Mouse (Mus musculus) hindbrain, embryonic 14.5 days (tissue): ENCODE measurements around the gene Nup54. TPM values are rescaled to one million over a fixed set of nuclear protein-coding genes. Genes with fewer than 3 reads are reported as not detected.

Experiments
- ATAC-seq: fragments of 200-750 bp; cut with Nextera tagmentation; 2 replicates; pipeline ENCODE4 v1.8.0; 2017; ENCODE audit warnings: moderate number of reproducible peaks, mild to moderate bottlenecking, moderate TSS enrichment, moderate library complexity; ENCODE audit not compliant: low FRiP score
- DNase-seq: peaks from one replicate; pipeline ENCODE4 v3.0.0-alpha.2; 2015; ENCODE audit warnings: low spot score
- H3K27ac ChIP-seq: fragments of 300-500 bp; sonication (generic); 2 replicates; pipeline ENCODE4 v1.5.1; 2014; ENCODE audit warnings: mild to moderate bottlenecking, moderate library complexity
- H3K27me3 ChIP-seq: fragments of 300-500 bp; sonication (generic); 2 replicates; pipeline ENCODE4 v1.6.1; 2014; ENCODE audit warnings: mild to moderate bottlenecking, low read length, mixed read lengths; ENCODE audit not compliant: control insufficient read depth, insufficient read depth
- H3K36me3 ChIP-seq: fragments of 300-500 bp; sonication (generic); replicated peaks from 2 replicates; pipeline ENCODE4 v1.6.1; 2014; ENCODE audit not compliant: control insufficient read depth, insufficient read depth
- H3K4me1 ChIP-seq: fragments of 300-500 bp; sonication (generic); replicated peaks from 2 replicates; pipeline ENCODE4 v1.6.1; 2014; ENCODE audit warnings: antibody characterized with exemption, low read length, mixed read lengths; ENCODE audit not compliant: control insufficient read depth, insufficient read depth
- H3K4me2 ChIP-seq: fragments of 300-500 bp; sonication (generic); replicated peaks from 2 replicates; pipeline ENCODE4 v1.6.1; 2014; ENCODE audit warnings: mild to moderate bottlenecking, moderate library complexity
- H3K4me3 ChIP-seq: fragments of 300-500 bp; sonication (generic); replicated peaks from 2 replicates; pipeline ENCODE4 v1.5.1; 2014; ENCODE audit warnings: mild to moderate bottlenecking, low read length
- H3K9ac ChIP-seq: fragments of 300-500 bp; sonication (generic); 2 replicates; pipeline ENCODE4 v1.6.1; 2014
- H3K9me3 ChIP-seq: fragments of 300-500 bp; sonication (generic); 2 replicates; pipeline ENCODE4 v1.6.1; 2016; ENCODE audit warnings: low read length; ENCODE audit not compliant: control insufficient read depth
- whole genome bisulfite sequencing: fragments of 180-500 bp; shearing (Covaris S2); extraction: QIAGEN DNeasy Blood & Tissue Kit; methylation state at CpG from one replicate; pipeline ENCODE4 v1.1.7; 2014; 5-methylcytosine and 5-hydroxymethylcytosine counted together
- polyA plus RNA-seq: library from polyadenylated mRNA; unstranded; fragments of >200 nt; fragmentation: Nextera tagmentation; extraction: Ambion mirVana; gene quantifications from 2 replicates; pipeline ENCODE4 v1.2.1, GENCODE M21; 2014

The Nup54 gene
- polyA plus RNA-seq, 1 experiment from 2014 or later = 51.5 TPM

DNA sequence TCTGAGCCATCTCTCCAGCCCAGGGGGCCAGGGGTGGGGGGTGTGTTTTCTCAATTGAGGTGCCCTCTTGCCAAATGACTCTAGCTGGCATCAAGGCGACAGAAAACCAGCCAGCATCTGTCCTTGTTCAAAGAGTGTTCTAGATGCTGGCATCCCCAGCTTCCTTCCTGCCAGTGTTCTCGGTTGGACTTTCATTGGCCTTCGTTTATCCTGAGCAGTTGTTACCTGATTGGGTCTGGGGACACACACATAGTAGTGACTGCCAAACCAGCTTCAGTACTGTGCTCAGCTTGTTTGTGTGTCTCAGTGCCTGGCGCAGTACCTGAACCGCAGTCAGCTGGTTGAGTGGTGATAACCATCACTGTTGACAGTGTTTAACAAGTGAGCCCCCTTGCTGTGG lies 48.9 kb downstream of the Nup54 start:
- H3K9me3 ChIP-seq = no peaks in the 10 kb centered on the region
- H3K36me3 ChIP-seq = no peaks in the 10 kb centered on the region
- no peaks in the 10 kb centered on the region for H3K27me3 ChIP-seq
- no peak overlapping the region for H3K27ac ChIP-seq
- WGBS = 93% methylated on average over 5 of the region's 5 CpGs
- ATAC-seq (no peak), DNase-seq (no peak)
- H3K4me2 ChIP-seq = no peak overlapping the region
- 0 out of 2 replicates have a peak, but pooled peaks cover 3% of the 10 kb centered on the region for H3K4me1 ChIP-seq
- no peak overlapping the region for H3K4me3 ChIP-seq
- H3K9ac ChIP-seq = no peak overlapping the region

DNA sequence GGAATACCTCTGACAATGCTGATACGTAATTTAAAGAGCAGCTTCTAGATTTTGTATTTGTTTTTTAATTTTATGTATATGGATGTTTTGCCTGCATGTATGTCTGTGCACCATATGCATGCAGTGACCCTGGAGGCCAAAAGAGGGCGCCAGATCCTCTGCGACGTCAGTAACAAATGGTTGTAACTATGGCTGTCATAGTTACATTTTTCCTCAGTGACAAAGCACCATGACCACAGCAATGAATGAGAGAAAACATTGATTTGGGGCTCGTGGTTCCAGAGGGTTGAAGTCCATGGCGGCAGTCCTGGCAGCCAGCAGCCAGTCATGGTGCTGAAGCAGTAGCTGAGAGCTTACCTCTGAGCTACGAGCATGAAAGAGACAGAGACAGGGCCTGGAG lies 50.2 kb downstream of the Nup54 start:
- Histone ChIP-seq H3K9me3 (no peaks in the 10 kb centered on the region), H3K4me3 (no peak overlapping the region), H3K4me2 (no peak overlapping the region), H3K9ac (no peak overlapping the region), H3K27me3 (no peaks in the 10 kb centered on the region), H3K27ac (no peak overlapping the region), H3K4me1 (0 out of 2 replicates have a peak, but pooled peaks cover 3% of the 10 kb centered on the region), H3K36me3 (no peaks in the 10 kb centered on the region)
- DNase-seq = no peak
- WGBS = 45% methylated on average over 7 of the region's 7 CpGs
- no peak for ATAC-seq

GRCm38 (mm10) chr5:92383747-92384146 lies 51.3 kb downstream of the Nup54 start:
- no peak for ATAC-seq
- no peaks in the 10 kb centered on the region for H3K36me3 ChIP-seq
- no peak overlapping the region for H3K4me3 ChIP-seq
- H3K9ac ChIP-seq = no peak overlapping the region
- DNase-seq = no peak
- no peaks in the 10 kb centered on the region for H3K27me3 ChIP-seq
- WGBS = 31% methylated on average over 7 of the region's 7 CpGs
- H3K27ac ChIP-seq = no peak overlapping the region
- no peak overlapping the region for H3K4me2 ChIP-seq
- H3K4me1 ChIP-seq = 0 out of 2 replicates have a peak, but pooled peaks cover 3% of the 10 kb centered on the region
- H3K9me3 ChIP-seq = no peaks in the 10 kb centered on the region

DNA sequence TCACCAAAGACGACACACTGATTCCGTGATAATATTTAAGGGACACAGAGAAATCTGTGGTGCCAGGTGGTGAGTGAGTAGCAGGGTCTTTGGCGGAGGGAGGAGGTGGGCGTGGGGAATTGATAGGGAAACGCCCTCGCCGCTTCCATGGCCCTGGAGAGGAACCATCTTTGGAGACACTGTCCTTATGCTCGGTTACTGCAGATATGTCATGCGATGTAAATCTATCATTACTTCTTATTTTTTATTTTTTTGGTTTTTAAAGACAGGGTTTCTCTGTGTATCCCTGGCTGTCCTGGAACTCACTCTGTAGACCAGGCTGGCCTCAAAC lies 52.7 kb downstream of the Nup54 start:
- Histone ChIP-seq H3K36me3 (no peaks in the 10 kb centered on the region), H3K4me3 (no peak overlapping the region), H3K4me2 (no peak overlapping the region), H3K4me1 (0 out of 2 replicates have a peak, but pooled peaks cover 3% of the 10 kb centered on the region), H3K9ac (no peak overlapping the region), H3K9me3 (no peaks in the 10 kb centered on the region), H3K27ac (no peak overlapping the region), H3K27me3 (no peaks in the 10 kb centered on the region)
- 65% methylated on average over 9 of the region's 9 CpGs for WGBS
- DNase-seq (no peak), ATAC-seq (0 out of 2 replicates have a peak, but pooled peaks have one; percentile 54)

DNA sequence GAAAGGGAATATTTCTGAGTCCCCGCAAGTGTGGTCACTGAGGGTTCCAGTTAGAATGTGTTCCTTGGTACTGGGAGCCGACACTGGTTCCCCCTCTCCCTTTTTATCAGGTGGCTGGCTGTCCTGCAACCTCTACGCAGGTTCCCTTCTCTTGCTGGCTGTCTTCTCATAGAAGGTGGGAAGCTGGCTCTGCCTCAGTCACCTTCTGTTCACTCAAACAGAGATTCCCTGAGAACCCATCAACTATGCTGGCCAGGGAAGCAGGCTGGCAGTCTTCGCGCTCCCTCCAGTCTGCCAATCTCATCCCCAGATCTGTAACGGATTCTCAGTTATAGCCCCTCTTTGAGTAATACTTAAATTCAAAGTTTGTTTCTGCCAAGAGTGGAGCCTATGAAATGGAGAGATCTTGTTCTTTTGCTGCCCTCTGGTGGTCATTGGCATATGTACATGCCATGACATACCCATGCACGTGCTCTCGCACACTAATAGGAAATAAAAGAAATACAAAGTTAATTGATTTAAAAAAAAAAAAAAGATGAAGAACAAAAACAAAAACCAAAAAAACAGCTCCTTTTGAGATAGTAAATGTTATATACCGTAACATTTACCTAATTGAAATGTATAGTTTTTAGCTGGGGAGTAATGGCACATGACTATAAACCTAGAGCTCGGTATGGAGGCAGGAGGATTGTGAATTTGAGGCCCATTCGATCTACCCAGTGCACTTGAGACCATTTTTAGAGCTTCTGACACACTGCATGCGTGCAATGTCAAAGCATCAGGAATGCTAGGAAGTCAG lies 53.3 kb downstream of the Nup54 start:
- H3K4me2 ChIP-seq = no peak overlapping the region
- peak; percentile 88 for ATAC-seq
- WGBS = 41% methylated on average over 12 of the region's 12 CpGs
- no peaks in the 10 kb centered on the region for H3K27me3 ChIP-seq
- H3K9me3 ChIP-seq = no peaks in the 10 kb centered on the region
- no peak overlapping the region for H3K27ac ChIP-seq
- H3K9ac ChIP-seq = no peak overlapping the region
- 0 out of 2 replicates have a peak, but pooled peaks cover 3% of the 10 kb centered on the region for H3K4me1 ChIP-seq
- peak; percentile 91 for DNase-seq
- no peak overlapping the region for H3K4me3 ChIP-seq
- H3K36me3 ChIP-seq = no peaks in the 10 kb centered on the region

DNA sequence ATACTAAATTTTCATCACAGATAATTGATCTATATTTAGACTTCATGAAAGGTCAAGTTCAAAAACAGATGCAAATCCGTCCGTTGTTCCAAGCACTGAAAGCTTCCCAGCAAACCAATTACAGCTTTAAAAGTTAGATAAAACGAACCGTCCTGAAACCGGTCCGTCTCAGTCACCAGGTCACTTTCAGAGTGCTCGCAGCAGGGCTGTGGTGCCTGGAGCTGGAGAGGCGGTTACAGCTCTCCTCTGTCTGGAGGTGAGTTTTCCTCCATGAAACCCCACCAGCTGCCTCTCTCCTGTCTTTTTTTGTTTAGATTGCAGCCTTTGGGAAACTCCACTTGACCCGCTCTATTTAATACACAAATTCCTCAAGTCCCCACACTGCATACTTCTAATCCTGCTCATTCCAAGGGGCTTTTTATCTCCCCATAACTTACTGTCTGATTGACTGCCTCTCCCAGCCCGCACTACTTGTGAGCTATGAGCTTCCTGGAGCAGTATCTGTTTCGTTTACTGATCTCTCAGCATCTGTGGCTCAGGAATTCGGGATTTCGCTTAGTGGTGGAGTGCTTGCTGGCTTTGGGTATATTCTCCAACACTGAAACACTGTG lies 58.1 kb downstream of the Nup54 start:
- H3K4me2 ChIP-seq = no peak overlapping the region

DNA sequence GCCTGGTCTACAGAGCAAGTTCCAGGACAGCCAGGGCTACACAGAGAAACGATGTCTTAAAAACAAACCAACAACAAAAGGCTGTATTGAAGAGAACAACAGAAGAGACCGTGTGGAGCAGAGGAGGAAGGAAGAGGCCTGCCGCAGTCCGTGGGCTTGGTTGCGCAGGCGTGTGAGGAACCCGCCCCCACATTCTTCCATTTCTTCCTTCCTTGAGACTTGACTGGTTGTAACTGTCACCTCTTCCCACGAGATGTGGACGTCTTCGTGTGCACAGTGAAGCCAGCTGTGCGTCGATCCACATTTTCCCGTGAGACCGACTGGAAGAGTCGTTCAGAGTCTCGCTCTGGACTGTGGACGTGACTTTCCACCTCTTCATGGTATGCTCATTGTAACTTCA lies 59.7 kb downstream of the Nup54 start:
- Histone ChIP-seq H3K36me3 (no peaks in the 10 kb centered on the region), H3K27me3 (no peaks in the 10 kb centered on the region), H3K27ac (no peak overlapping the region), H3K4me2 (no peak overlapping the region), H3K4me3 (no peak overlapping the region), H3K4me1 (no peaks in the 10 kb centered on the region), H3K9ac (no peak overlapping the region), H3K9me3 (no peaks in the 10 kb centered on the region)
- no peak for ATAC-seq
- DNase-seq = no peak
- WGBS = 90% methylated on average over 17 of the region's 17 CpGs

More for the DNA sequence above, 58.1 kb downstream of the Nup54 start:
- H3K9ac ChIP-seq = no peak overlapping the region
- no peaks in the 10 kb centered on the region for H3K36me3 ChIP-seq
- no peak overlapping the region for H3K4me3 ChIP-seq
- no peaks in the 10 kb centered on the region for H3K9me3 ChIP-seq
- H3K4me1 ChIP-seq = no peaks in the 10 kb centered on the region
- DNase-seq = no peak
- H3K27ac ChIP-seq = no peak overlapping the region
- H3K27me3 ChIP-seq = no peaks in the 10 kb centered on the region
- no peak for ATAC-seq
- 70% methylated on average over 13 of the region's 13 CpGs for WGBS

- WGBS = 67% methylated on average over 6 of the region's 6 CpGs
- ATAC-seq (no peak), DNase-seq (no peak)
- Histone ChIP-seq H3K27ac (no peak overlapping the region), H3K27me3 (no peaks in the 10 kb centered on the region), H3K4me3 (no peak overlapping the region), H3K9me3 (no peaks in the 10 kb centered on the region), H3K9ac (no peak overlapping the region), H3K4me1 (no peaks in the 10 kb centered on the region), H3K36me3 (no peaks in the 10 kb centered on the region), H3K4me2 (no peak overlapping the region)
Observed at GRCm38 (mm10) chr5:92374721-92375142, 60.3 kb downstream of the Nup54 start.

GRCm38 (mm10) chr5:92372605-92373004 lies 62.4 kb downstream of the Nup54 start:
- whole genome bisulfite sequencing = 68% methylated on average over 2 of the region's 2 CpGs
- no peaks in the 10 kb centered on the region for H3K27me3 ChIP-seq
- no peak overlapping the region for H3K4me2 ChIP-seq
- H3K9ac ChIP-seq = no peak overlapping the region
- no peaks in the 10 kb centered on the region for H3K36me3 ChIP-seq
- no peak overlapping the region for H3K27ac ChIP-seq
- H3K4me1 ChIP-seq = no peaks in the 10 kb centered on the region
- no peak overlapping the region for H3K4me3 ChIP-seq
- no peaks in the 10 kb centered on the region for H3K9me3 ChIP-seq
- DNase-seq (no peak), ATAC-seq (no peak)
